Mouse (Mus musculus): ENCODE measurements around the gene Pigg.
"Not testable (repeated sequence)": the region's sequence is repeated elsewhere in the genome, so short reads cannot be mapped to it uniquely, and the experiment has no call there.

Pigg gene

DNA sequence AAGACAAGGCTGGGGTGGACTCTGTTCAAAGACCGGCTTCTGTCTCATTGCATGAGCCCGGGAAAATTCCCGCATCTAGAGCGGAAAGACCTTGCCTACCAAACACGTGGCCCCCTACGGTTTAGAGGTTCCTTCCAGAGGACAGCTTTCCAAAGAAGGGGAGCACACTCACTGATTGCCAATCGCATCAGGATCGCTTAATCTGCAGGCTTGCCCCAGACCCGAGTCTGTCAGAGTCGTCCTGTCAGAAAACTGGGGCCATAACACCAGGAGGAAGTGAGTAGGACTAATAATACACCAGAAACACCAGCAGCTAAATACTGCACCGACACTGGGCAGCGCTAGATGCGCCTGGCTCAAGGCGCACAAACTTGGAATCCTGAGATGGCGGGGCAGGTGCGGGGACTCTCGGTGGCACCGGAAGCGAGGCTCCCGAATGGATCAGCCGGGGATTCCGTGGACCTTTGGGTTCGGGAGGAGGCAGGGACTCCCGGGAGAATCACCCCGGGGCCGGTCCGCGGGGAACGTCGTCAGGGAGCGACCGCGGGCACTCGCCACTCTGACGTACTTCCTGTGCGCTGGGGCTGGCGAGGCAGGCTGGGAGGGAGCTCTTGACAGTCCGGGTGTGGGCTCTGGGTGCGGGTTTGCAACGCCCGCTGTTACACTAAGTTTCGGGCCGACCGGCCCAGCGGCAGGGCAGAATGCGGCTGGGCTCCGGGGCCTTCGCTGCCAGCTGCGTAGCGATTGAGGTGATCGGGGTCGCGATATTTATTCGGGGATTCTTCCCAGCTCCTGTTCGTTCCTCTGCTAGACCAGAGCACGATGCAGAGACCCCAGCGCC is at the start of gene Pigg:
Gene Pigg (plus strand): TSS at position 386 of the 841 bp plus-strand sequence.
- peak; percentile 89 to 91 for DNase-seq (ENCODE audit: low spot score in 2 of 2)

- no peak for DNase-seq (ENCODE audit: low spot score in 2 of 2)
Observed at GRCm38 (mm10) chr5:108262722-108263121, 49.7 kb upstream of the Pigg start.

- not testable (repeated sequence) for DNase-seq (ENCODE audit: low spot score in 2 of 2)
Observed at GRCm38 (mm10) chr5:108263785-108264184, 48.6 kb upstream of the Pigg start.

- DNase-seq (ENCODE audit: low spot score in 2 of 2): no peak
Observed at GRCm38 (mm10) chr5:108266990-108267389, 45.4 kb upstream of the Pigg start.

GRCm38 (mm10) chr5:108268127-108269062 is 44.0 kb upstream of the Pigg start, which contains the start of gene Dr1:
Dr1 (plus strand) TSS chr5:108268897.
- DNase-seq (ENCODE audit: low spot score in 2 of 2): peak; percentile 76 to 81

- no peak for DNase-seq (ENCODE audit: low spot score in 2 of 2)
Observed at GRCm38 (mm10) chr5:108269063-108269810, 43.2 kb upstream of the Pigg start.

- DNase-seq (ENCODE audit: low spot score in 2 of 2): no peak
Observed at GRCm38 (mm10) chr5:108269811-108270151, 42.6 kb upstream of the Pigg start.

DNA sequence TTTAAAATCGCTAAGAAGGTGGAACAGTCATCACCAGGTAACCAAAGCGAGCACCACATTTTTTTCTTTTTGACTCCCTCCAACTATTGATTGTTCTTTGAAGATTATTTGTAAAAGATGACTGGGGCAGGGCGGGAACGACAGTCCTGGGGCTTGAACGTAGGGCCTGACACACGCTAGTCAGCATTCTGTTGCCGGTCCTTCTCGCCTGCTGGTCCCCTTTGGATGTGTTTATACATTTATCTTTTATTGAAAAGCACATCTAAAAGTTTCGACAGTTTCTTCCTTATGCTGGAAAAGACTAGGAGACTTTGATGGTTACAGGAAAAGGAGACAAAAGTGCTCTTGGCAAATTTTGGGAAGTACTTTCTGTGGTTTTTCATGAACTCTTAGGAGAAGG is 42.0 kb upstream of the Pigg start:
- no peak for DNase-seq (ENCODE audit: low spot score in 2 of 2)

GRCm38 (mm10) chr5:108271345-108271744 is 41.1 kb upstream of the Pigg start:
- DNase-seq (ENCODE audit: low spot score in 2 of 2): not testable (repeated sequence)

- no peak for DNase-seq (ENCODE audit: low spot score in 2 of 2)
Observed at GRCm38 (mm10) chr5:108286957-108287356, 25.5 kb upstream of the Pigg start.

DNA sequence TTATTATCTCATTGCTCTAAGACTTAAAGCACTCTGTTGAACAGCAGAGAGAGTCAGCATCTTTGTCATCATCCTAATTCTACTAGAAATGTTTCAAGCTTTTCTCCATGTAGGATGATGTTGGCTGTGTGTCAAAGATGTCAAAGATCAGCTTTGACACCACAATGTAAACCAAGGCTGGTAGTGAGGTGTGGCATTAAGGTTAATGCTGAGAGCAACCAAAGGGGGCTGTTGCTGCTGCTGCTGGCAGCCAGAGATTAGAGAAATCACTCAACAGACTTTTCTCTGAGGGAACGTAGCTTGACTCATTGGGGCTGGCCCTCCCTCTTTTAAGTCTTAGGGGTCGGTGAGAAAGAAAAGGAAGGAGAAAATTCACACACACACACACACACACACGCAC is 10.8 kb upstream of the Pigg start:
- DNase-seq (ENCODE audit: low spot score in 2 of 2): no peak

- no peak for DNase-seq (ENCODE audit: low spot score in 2 of 2)
Observed at GRCm38 (mm10) chr5:108313065-108313860, 854 bp downstream of the Pigg start.

DNA sequence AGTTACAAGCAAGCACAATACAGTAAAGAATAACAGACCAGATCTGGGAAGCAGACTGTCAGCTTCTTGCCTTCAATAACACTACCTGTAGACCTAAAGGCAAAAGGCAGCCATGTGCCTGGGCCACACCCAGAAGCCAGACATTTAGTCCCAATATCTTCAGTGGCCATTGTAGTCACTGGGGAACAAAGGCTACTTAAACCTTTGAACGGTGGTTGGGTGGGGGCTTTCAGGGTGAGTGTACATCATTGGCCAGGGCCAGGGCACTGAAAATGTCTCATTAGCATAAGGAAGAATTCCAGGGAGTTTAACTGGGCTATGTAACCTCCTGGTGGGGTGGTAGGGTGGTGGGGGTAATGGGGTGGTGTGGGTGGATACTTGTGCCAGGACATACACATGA is 18.6 kb downstream of the Pigg start:
- DNase-seq (ENCODE audit: low spot score in 2 of 2): no peak

- DNase-seq (ENCODE audit: low spot score in 2 of 2): no peak
Observed at GRCm38 (mm10) chr5:108337385-108337784, 25.0 kb downstream of the Pigg start.

DNA sequence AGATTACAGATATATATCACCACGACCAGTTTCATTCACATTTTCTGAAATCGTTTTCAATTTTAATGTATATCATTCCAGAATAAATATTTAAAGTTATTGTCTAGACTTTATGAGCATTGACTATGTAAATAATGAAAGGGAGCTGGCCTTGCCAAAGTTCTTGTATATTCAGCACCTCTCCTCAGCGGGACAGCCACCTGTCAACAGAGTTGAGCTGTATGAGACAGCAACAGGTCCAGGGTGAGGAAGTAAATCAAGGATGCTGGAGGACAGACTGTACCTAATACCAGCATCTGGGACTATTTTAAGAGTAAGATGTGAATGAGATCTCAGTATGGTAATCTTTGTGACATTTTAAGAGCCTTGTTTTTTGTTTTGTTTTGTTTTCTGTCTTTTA is 25.6 kb downstream of the Pigg start:
- DNase-seq (ENCODE audit: low spot score in 2 of 2): no peak

GRCm38 (mm10) chr5:108343680-108344170 is 31.3 kb downstream of the Pigg start:
- no peak for DNase-seq (ENCODE audit: low spot score in 2 of 2)

- no peak for DNase-seq (ENCODE audit: low spot score in 2 of 2)
Observed at GRCm38 (mm10) chr5:108345313-108346071, 33.1 kb downstream of the Pigg start.

- DNase-seq (ENCODE audit: low spot score in 2 of 2): no peak
Observed at GRCm38 (mm10) chr5:108347843-108348242, 35.4 kb downstream of the Pigg start.

- no peak for DNase-seq (ENCODE audit: low spot score in 2 of 2)
Observed at GRCm38 (mm10) chr5:108349511-108350148, 37.2 kb downstream of the Pigg start.

GRCm38 (mm10) chr5:108354056-108354455 is 41.6 kb downstream of the Pigg start:
- no peak for DNase-seq (ENCODE audit: low spot score in 2 of 2)

Data from urinary bladder, adult 18-20 months (tissue).